Mouse (Mus musculus) megakaryocyte, embryonic 14.5 days (primary cell): ENCODE results near the gene Slc16a10. TPM values are rescaled to one million over a fixed set of nuclear protein-coding genes. Genes with fewer than 3 reads are reported as not detected.

Experiments used
- H3K27me3 ChIP-seq: replicated peaks from 2 replicates; pipeline ENCODE3; 2012; ENCODE audit warnings: inconsistent platforms
- H3K36me3 ChIP-seq: replicated peaks from 2 replicates; pipeline ENCODE3; 2012; ENCODE audit warnings: low read length, inconsistent platforms, mixed read lengths
- H3K4me1 ChIP-seq: 2 replicates; pipeline ENCODE4 v1.6.1; 2012; ENCODE audit warnings: inconsistent platforms
- H3K4me3 ChIP-seq: replicated peaks from 2 replicates; pipeline ENCODE3; 2012; ENCODE audit warnings: moderate library complexity, mild to moderate bottlenecking, inconsistent platforms
- H3K9me3 ChIP-seq: 2 replicates; pipeline ENCODE4 v1.6.1; 2012; ENCODE audit warnings: inconsistent platforms
- FLI1 ChIP-seq: IDR thresholded peaks from 2 replicates; pipeline ENCODE4 v1.6.1; 2012; ENCODE audit warnings: low read length, inconsistent platforms, mixed read lengths
- GATA1 ChIP-seq: IDR thresholded peaks from 3 replicates; pipeline ENCODE4 v1.6.1; 2012; ENCODE audit warnings: mixed read lengths, low read length, inconsistent platforms, borderline replicate concordance
- polyA plus RNA-seq: library from polyadenylated mRNA; stranded (reverse); fragments of >175 nt; gene quantifications from 2 replicates; pipeline ENCODE4 v1.2.3, GENCODE M21; 2012; ENCODE audit warnings: low replicate concordance; ENCODE audit not compliant: insufficient read depth

Gene Slc16a10
- polyA plus RNA-seq, 1 experiment, result 7.0 TPM

DNA sequence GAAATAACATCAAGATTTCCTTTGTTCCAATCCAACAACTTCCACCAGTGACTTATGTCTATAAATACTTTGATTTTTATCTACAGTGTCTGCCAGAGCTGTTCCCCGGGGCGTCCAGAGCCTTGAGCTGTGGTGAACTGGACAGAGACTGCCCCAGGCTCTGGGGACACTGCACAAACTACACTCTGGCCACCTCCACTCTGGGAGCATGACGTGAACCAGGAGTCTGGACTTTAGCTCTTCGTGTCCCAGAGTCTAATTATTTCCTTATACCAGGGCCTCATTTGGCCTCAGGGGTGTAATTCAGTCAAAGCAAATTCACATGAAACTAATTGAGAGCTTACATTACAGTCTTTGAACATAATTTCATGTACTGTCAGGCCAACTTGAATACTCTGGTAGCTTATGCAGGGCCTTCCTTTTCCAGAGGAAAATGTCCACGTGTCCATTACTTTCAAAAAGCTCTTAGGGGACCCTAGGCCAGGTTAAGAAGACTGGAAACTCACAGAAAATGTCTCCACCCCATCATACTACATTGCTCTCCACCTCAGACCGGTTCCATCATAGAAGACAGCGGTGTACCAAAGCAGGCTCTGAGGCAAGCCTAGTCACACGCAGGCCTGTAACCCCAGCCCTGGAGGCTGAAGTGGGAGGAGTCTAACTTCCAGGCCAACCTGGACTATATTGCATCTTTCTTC is 9.9 kb upstream of the Slc16a10 start:
- H3K4me1 ChIP-seq, result peaks cover 26% of the 10 kb centered on the region

DNA sequence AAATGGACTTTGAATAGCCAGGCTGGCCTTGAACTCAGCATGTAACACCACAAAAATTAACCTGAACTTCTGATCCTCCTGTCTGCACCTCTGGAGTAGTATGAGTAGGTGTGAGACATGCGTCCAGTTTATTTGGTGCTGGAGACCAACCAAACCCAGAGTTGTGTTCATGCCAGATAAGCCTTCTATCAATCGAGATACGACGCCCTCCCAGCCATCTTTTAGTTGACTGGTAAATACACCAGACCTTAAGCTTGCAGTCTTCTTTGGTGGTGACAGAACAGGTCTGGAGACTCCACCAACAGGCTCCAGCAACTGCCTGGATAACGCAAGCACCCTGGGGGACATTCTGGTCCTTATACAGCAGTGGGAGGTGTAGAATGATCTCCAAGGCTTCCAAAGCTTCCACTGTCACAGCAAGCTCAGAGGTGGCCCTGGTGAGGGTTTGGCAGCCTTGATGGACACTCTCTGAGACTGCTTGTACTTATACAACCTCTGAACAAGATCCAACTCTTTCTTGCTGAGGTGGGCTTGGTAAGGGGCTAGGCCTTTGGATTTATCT is 7.6 kb upstream of the Slc16a10 start:
- Histone ChIP-seq H3K4me1 (peaks cover 30% of the 10 kb centered on the region), H3K27me3 (no peaks in the 10 kb centered on the region), H3K4me3 (no peak overlapping the region), H3K36me3 (no peaks in the 10 kb centered on the region), H3K9me3 (no peaks in the 10 kb centered on the region)
- TF ChIP-seq FLI1, result no peak
- no peak for TF ChIP-seq GATA1

More for the DNA sequence above, 9.9 kb upstream of the Slc16a10 start:
- no peak for TF ChIP-seq GATA1
- no peak for TF ChIP-seq FLI1
- H3K27me3 ChIP-seq, result no peaks in the 10 kb centered on the region
- no peaks in the 10 kb centered on the region for H3K36me3 ChIP-seq
- no peaks in the 10 kb centered on the region for H3K9me3 ChIP-seq
- no peak overlapping the region for H3K4me3 ChIP-seq

DNA sequence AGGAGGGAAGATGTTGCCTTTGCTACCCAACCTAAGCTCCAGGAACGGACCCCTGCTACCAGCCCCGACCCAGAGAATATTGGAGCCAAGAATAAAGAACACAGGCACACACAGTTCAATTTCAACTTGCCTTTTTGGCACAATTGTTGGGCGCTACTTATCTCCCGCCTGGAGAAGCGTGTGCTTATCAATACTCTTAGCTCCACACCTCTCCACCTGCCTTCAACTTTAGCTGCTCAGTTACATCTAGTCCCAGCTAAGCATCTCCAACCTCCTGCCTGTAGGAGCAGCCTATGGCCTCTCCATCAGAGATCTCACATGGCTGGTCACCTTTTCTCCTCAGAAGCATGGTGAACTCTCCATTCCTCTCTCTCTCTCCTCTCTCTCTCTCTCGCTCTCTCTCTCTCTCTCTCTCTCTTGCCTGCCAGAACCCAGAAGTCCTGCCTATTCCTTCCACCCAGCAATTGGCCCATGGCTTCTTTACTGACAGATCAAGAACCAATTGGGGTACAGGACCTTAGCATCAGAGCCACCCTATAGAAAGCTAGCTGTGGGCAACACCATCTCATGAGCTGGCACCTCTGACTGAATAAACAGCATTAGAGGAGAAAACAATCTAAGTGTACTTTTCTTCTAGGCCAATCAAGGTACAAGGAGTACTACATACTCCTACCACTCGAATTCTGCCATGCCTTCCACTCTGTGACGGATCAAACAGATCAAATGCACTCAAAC is 5.4 kb upstream of the Slc16a10 start:
- H3K9me3 ChIP-seq, result no peaks in the 10 kb centered on the region
- no peaks in the 10 kb centered on the region for H3K27me3 ChIP-seq
- TF ChIP-seq FLI1 (no peak), GATA1 (no peak)
- H3K4me1 ChIP-seq, result peaks cover 26% of the 10 kb centered on the region
- H3K36me3 ChIP-seq, result no peaks in the 10 kb centered on the region
- H3K4me3 ChIP-seq, result no peak overlapping the region

DNA sequence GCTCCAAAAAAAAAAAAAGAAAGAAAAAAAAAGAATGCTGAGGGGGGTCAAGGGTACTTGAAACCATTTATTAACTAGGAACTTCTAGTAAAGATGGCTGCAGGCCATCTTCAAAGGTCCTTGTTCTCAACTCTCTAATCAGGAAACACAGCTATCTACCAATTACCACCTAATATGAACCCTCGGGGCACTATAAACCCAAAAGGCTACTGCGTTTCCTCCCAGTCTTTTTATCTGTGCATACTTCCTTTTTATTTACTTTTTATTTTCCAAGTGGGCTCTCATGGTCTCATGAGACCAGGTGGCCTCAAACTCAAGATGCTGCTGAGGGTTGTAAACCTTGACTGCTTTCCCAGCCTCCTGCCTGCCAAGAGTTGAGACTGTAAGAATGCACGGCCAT is 4.4 kb upstream of the Slc16a10 start:
- no peaks in the 10 kb centered on the region for H3K36me3 ChIP-seq
- peaks cover 30% of the 10 kb centered on the region for H3K4me1 ChIP-seq
- H3K9me3 ChIP-seq, result no peaks in the 10 kb centered on the region
- no peak overlapping the region for H3K4me3 ChIP-seq
- H3K27me3 ChIP-seq, result no peaks in the 10 kb centered on the region
- TF ChIP-seq GATA1 (no peak), FLI1 (no peak)

DNA sequence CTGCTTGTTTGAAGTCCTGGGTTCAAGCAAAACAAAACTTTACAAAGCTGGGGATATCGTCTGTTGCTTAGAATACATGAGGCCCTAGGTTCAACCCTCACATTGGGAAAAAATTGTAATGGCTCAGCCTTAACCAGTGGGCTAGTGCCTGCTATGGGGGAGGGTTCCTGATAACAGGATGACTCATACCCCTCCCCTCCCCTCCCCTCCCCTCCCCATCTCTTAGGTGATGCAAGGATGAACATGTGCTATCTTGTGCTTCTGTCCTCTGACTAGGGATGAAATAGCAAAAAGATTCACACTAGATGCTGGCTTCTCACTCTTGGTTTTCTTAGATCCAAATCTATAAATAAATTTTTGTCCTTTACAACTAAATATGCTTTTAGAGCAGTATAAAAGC is 2.8 kb upstream of the Slc16a10 start:
- no peak for TF ChIP-seq FLI1
- no peak for TF ChIP-seq GATA1
- peaks cover 41% of the 10 kb centered on the region for H3K4me1 ChIP-seq

DNA sequence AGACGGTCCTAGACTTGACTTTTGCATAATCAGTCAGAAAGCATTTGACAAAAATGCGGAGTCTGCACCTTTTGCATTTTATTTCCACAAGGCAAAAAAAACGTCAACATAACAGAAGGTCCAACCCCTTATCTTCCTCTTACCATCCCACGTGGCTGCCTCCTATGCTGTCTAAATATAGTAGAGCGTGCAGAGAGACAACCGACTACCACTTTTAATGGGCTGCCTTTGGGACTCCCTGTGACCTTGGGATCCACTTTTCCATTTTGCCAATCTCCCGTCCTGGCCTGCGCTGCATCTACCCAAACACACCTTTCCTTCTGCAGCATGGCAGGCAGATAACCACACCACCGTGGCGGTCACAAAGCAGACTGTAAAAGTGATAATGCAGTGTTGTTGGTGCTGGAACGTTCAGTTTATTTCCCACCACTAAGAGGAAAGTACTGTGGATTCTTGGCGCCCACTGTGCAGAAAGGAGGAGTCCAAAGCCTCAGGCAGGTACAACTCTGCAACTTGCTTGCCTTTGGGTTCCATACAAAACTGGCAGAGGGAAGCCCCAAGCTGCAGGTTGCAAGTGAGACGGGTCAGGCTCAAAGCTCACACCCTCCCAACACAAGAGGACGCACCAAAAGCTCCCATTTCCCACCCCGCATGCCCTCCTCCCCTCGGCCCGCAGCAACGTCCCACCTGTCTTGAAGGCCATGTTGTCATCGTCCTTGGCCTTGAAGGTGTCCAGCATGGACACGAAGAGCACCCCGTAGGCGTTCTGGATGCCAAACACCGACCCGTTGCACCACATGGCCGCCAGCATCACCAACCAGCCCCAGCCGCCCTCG is 824 bp downstream of the Slc16a10 start:
- peaks cover 5% of the 10 kb centered on the region for H3K36me3 ChIP-seq
- H3K4me1 ChIP-seq, result peaks cover 71% of the 10 kb centered on the region
- no peak; the same call in 2 of the 3 replicates for TF ChIP-seq GATA1
- no peak for TF ChIP-seq FLI1
- H3K4me3 ChIP-seq, result peak overlapping the region; percentile 99
- H3K9me3 ChIP-seq, result no peaks in the 10 kb centered on the region
- no peaks in the 10 kb centered on the region for H3K27me3 ChIP-seq

More for the DNA sequence above, 2.8 kb upstream of the Slc16a10 start:
- H3K36me3 ChIP-seq, result no peaks in the 10 kb centered on the region
- H3K27me3 ChIP-seq, result no peaks in the 10 kb centered on the region
- no peaks in the 10 kb centered on the region for H3K9me3 ChIP-seq
- H3K4me3 ChIP-seq, result no peak overlapping the region

DNA sequence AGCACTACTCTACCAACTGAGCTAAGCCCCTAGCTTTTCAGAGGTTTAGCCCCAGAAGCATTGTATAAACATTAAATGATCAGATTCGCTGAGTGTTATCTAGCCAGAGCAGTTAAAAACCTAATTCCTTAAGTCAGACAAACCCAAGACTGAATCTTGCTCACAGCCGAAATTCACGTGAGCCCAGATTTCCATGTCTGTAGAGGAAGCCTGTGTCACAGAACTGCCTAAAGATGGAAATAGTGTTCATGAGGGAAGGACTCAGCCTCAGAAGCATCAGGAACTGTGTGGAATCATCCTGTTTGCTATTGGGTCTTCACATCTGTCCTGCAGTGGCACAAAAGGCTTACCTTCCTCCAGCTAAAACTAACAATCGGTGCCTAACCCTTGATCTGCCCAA is 2.4 kb downstream of the Slc16a10 start:
- Histone ChIP-seq H3K4me3 (peak overlapping the region; percentile 31), H3K36me3 (peaks cover 5% of the 10 kb centered on the region), H3K27me3 (no peaks in the 10 kb centered on the region), H3K9me3 (no peaks in the 10 kb centered on the region), H3K4me1 (peaks cover 81% of the 10 kb centered on the region)
- TF ChIP-seq GATA1 (no peak), FLI1 (no peak)

DNA sequence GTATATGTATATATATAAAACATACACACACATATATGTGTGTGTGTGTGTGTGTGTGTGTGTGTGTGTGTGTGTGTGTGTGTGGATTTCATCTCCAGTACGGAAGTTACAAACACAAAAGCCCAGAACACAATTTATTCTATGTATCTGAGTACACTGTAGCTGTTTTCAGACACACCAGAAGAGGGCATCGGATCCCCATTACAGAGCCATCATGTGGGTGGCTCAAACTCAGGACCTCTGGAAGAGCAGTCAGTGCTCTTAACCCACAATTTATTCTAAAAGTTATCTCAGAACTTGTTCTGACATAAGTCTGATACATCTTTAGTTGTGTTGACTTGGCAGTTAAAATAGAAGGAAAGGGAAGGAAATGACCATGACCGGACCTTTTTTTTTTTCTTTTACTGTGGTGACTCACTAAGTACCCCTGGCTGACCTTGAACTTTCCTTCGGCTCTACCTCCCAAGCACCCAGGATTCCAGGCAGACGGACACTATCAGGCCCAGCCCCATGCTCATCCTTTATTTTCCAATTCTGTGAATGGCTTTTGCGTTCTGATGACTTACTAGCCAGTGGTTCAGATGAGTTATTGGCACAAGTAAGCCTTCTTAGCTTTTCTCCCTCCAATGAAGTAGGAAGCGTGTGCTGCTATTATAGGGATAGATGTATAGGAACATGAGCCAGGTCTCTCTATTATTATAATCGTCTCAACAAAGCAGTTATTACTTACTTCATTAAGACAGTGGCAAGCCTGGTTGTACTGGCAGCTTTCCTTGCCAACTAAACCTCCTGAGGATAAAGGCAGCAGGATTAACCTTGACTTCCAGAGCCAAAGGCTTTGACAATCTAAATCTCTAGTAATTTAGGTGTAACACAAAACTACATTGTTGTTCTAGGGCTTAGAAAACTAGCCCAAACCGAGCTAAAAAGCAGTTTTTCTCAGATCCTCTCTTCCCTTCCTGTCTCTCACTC is 6.0 kb downstream of the Slc16a10 start:
- Histone ChIP-seq H3K4me3 (no peak overlapping the region), H3K36me3 (peaks cover 8% of the 10 kb centered on the region), H3K9me3 (no peaks in the 10 kb centered on the region), H3K27me3 (no peaks in the 10 kb centered on the region), H3K4me1 (peaks cover 100% of the 10 kb centered on the region)
- TF ChIP-seq FLI1 (no peak), GATA1 (no peak)

DNA sequence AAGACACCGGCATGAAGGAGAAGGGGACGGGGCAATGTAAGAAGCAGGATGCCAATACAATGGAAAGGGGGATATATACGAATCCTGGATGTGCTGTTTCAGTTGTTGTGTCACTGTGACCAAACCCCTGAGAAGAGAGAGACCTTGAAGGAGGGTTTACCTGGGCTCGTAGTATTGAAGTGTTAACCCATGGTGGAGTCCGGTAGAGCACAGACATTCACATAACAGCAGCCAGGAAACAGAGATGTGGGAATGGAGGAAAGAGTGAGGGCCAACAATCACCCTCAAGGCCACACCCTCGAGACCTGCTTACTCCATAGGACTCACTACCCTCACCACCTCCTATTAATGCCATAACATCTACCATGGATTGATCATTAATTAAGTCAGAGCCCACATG is 7.2 kb downstream of the Slc16a10 start:
- Histone ChIP-seq H3K27me3 (no peaks in the 10 kb centered on the region), H3K4me3 (peak overlapping the region; percentile 76), H3K9me3 (no peaks in the 10 kb centered on the region), H3K4me1 (peaks cover 100% of the 10 kb centered on the region), H3K36me3 (peaks cover 12% of the 10 kb centered on the region)
- TF ChIP-seq GATA1, result no peak
